Mouse (Mus musculus) liver (tissue): ENCODE results near the gene Rnaseh2a.
A peak's percentile ranks its signal among the peaks of the same experiment; 100 is the strongest.

Experiments used
- DNase-seq: peaks from one replicate; pipeline ENCODE4 v3.0.0-alpha.2; 2020; ENCODE audit warnings: mixed read lengths

The Rnaseh2a gene

GRCm38 (mm10) chr8:84965731-84966291 is 3.8 kb downstream of the Rnaseh2a start:
- peak; percentile 98 for DNase-seq

- no peak for DNase-seq
Observed at GRCm38 (mm10) chr8:84963952-84964351, 5.6 kb downstream of the Rnaseh2a start.

GRCm38 (mm10) chr8:84959811-84960210 is 9.8 kb downstream of the Rnaseh2a start:
- no peak for DNase-seq

GRCm38 (mm10) chr8:84956768-84957167 is 12.8 kb downstream of the Rnaseh2a start:
- peak; percentile 80 for DNase-seq

GRCm38 (mm10) chr8:84952612-84953255 is 16.8 kb downstream of the Rnaseh2a start:
- peak; percentile 67 for DNase-seq

- no peak for DNase-seq
Observed at GRCm38 (mm10) chr8:84949753-84950152, 19.8 kb downstream of the Rnaseh2a start.

- DNase-seq = no peak
Observed at GRCm38 (mm10) chr8:84947241-84947545, 22.4 kb downstream of the Rnaseh2a start.

- no peak for DNase-seq
Observed at GRCm38 (mm10) chr8:84946528-84947240, 22.9 kb downstream of the Rnaseh2a start, which contains the start of gene Rtbdn. Rtbdn (plus strand) TSS chr8:84946991.

GRCm38 (mm10) chr8:84945633-84946527 is 23.7 kb downstream of the Rnaseh2a start:
- DNase-seq = no peak

- DNase-seq = no peak
Observed at GRCm38 (mm10) chr8:84945235-84945632, 24.3 kb downstream of the Rnaseh2a start.

GRCm38 (mm10) chr8:84944478-84945160 is 24.9 kb downstream of the Rnaseh2a start:
- DNase-seq = peak; percentile 87

GRCm38 (mm10) chr8:84943699-84944098 is 25.9 kb downstream of the Rnaseh2a start:
- DNase-seq = no peak

- DNase-seq = no peak
Observed at GRCm38 (mm10) chr8:84937620-84938485, 31.7 kb downstream of the Rnaseh2a start.

GRCm38 (mm10) chr8:84936962-84937546 is 32.5 kb downstream of the Rnaseh2a start, which contains the start of gene Mast1:
Mast1 (minus strand) TSS chr8:84937359.
- peak; percentile 78 for DNase-seq

- no peak for DNase-seq
Observed at GRCm38 (mm10) chr8:84936041-84936961, 33.3 kb downstream of the Rnaseh2a start.

- DNase-seq = no peak
Observed at GRCm38 (mm10) chr8:84935489-84935888, 34.1 kb downstream of the Rnaseh2a start.

- DNase-seq = no peak
Observed at GRCm38 (mm10) chr8:84934860-84935259, 34.7 kb downstream of the Rnaseh2a start.

- no peak for DNase-seq
Observed at GRCm38 (mm10) chr8:84933767-84934559, 35.6 kb downstream of the Rnaseh2a start.

- no peak for DNase-seq
Observed at GRCm38 (mm10) chr8:84930582-84930981, 39.0 kb downstream of the Rnaseh2a start.
